Mouse (Mus musculus): ENCODE measurements around the gene Filip1l.

DNA sequence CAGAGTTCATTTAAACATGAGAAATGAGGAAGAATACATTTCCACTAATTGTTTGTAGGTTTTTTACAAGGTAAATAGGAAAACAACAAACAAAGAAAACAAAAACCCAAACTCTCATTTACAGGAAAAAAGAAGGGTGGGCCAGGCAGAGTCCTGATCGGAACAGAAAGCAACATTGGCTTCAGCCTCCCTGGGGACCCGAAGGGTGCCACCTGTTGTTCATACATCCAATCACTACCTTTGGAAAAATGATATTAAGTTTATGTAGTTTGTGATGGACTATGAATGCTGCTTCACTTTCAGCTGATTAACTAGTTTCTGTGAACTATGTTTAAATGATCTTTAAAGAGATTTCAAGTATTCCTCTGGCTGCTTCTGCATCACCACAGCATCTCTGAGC lies 198.7 kb downstream of the Filip1l start:
- TF ChIP-seq POLR2A (IDR thresholded peaks at IDR 0.05; ENCODE audit: insufficient read length, low read depth) = no peak
- TF ChIP-seq USF1 (IDR thresholded peaks at IDR 0.05; ENCODE audit: low read depth) = no peak
- TF ChIP-seq MAX (IDR thresholded peaks at IDR 0.05; ENCODE audit: low read depth) = no peak
- no peak for TF ChIP-seq SRF (IDR thresholded peaks at IDR 0.05; ENCODE audit: control insufficient read depth, insufficient read length, low read depth)
- no peak for TF ChIP-seq TCF12 (IDR thresholded peaks at IDR 0.05; ENCODE audit: insufficient read depth, poor library complexity, severe bottlenecking)
- no peak for TF ChIP-seq E2F4 (IDR thresholded peaks at IDR 0.05; ENCODE audit: insufficient read depth)
- TF ChIP-seq MYOD1 (IDR thresholded peaks at IDR 0.05; ENCODE audit: control insufficient read depth in 1 of 3, insufficient read length in 2 of 3, low read depth in 2 of 3) = no peak
- no peak for TF ChIP-seq POLR2AphosphoS2 (IDR thresholded peaks at IDR 0.05; ENCODE audit: insufficient read length, low read depth)
